Mouse (Mus musculus) embryonic fibroblast, embryonic 13.5 days (primary cell): ENCODE measurements around the gene Fbxw11.

Experiments
- CTCF ChIP-seq: IDR thresholded peaks from 2 replicates; pipeline ENCODE4 v1.5.1; 2011; ENCODE audit warnings: mild to moderate bottlenecking, control low read depth, low read length, moderate library complexity, borderline replicate concordance; ENCODE audit not compliant: insufficient read depth
- POLR2A ChIP-seq: IDR thresholded peaks from 2 replicates; pipeline ENCODE4 v1.6.1; 2011; ENCODE audit warnings: low read depth, mild to moderate bottlenecking, control low read depth, low read length, moderate library complexity

DNA sequence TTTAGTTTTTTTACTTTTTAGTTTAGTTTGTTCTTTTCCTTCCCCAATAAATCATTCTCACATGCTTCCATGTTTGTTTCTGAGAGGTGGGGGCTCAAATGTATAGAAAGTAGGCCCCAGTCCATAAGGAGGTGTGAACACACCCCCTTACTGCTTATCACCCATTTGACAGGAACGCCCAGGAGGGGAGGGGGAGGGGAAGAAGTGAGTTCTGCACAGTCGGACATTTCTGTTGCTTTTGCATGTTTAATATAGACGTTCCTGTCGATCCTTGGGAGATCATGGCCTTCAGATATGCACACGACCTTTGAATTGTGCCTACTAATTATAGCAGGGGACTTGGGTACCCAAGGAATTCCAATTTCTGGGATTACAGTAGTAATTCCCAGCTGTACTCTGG, 103.5 kb downstream of the Fbxw11 start:
- TF ChIP-seq CTCF = no peak
- TF ChIP-seq POLR2A = no peak
